Mouse (Mus musculus): ENCODE data around the gene Ltbp2.

DNA sequence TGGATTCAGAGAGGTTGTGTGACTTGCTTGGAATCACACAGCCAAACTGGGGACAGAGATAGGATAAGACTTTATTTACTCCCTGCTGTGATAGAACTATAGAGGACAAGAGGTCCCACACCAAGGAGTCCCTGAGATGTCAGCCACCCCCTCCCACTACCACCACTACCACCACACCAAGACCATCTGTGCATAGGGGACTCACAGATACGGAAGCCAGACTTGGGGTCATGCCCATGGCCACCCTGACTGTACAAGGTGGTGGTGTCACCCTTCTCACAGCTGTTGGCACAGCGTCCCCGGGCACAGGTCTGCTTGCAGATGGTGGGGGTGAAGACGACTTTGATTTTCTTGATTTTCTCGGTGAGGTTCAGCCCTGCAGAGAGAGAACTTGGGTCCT, 45.9 kb downstream of the Ltbp2 start:
- TF ChIP-seq CTCF (IDR thresholded peaks at IDR 0.05) = no peak
- no peak for TF ChIP-seq POLR2A (IDR thresholded peaks at IDR 0.05; ENCODE audit: insufficient read depth, low read depth, low read length)
- TF ChIP-seq EP300 (IDR thresholded peaks at IDR 0.05; ENCODE audit: insufficient read depth, low read depth, low read length) = no peak

Measured in heart, adult 2 months (tissue).